Mouse (Mus musculus) forebrain, embryonic 16.5 days (tissue): ENCODE data around the gene Gm21830. TPM values are rescaled to one million over a fixed set of nuclear protein-coding genes. Genes with fewer than 3 reads are reported as not detected.
"Not testable (repeated sequence)": the region's sequence is repeated elsewhere in the genome, so short reads cannot be mapped to it uniquely, and the experiment has no call there.

Experiments used
- ATAC-seq: fragments of 200-750 bp; cut with Nextera tagmentation; 2 replicates; pipeline ENCODE4 v1.8.0; 2017; ENCODE audit warnings: mild to moderate bottlenecking, moderate library complexity
- H3K27ac ChIP-seq: fragments of 300-500 bp; sonication (generic); 2 replicates; pipeline ENCODE4 v1.5.1; 2014; ENCODE audit warnings: low read length, control low read depth
- H3K27me3 ChIP-seq: fragments of 300-500 bp; sonication (generic); replicated peaks from 2 replicates; pipeline ENCODE4 v1.6.1; 2014; ENCODE audit warnings: low read length; ENCODE audit not compliant: control insufficient read depth, insufficient read depth
- H3K36me3 ChIP-seq: fragments of 300-500 bp; sonication (generic); 2 replicates; pipeline ENCODE4 v1.6.1; 2014; ENCODE audit not compliant: control insufficient read depth, insufficient read depth
- H3K4me1 ChIP-seq: fragments of 300-500 bp; sonication (generic); replicated peaks from 2 replicates; pipeline ENCODE4 v1.6.1; 2014; ENCODE audit warnings: low read length; ENCODE audit not compliant: control insufficient read depth, insufficient read depth
- H3K4me2 ChIP-seq: fragments of 300-500 bp; sonication (generic); 2 replicates; pipeline ENCODE4 v1.6.1; 2014; ENCODE audit warnings: mild to moderate bottlenecking, low read length, control low read depth
- H3K4me3 ChIP-seq: fragments of 300-500 bp; sonication (generic); replicated peaks from 2 replicates; pipeline ENCODE4 v1.5.1; 2014; ENCODE audit warnings: mild to moderate bottlenecking, low read length, control low read depth
- H3K9ac ChIP-seq: fragments of 300-500 bp; sonication (generic); replicated peaks from 2 replicates; pipeline ENCODE4 v1.6.1; 2014; ENCODE audit warnings: low read depth, low read length, control low read depth
- H3K9me3 ChIP-seq: fragments of 300-500 bp; sonication (generic); 2 replicates; pipeline ENCODE4 v1.6.1; 2016; ENCODE audit warnings: low read length; ENCODE audit not compliant: control insufficient read depth
- WGBS: fragments of 180-500 bp; shearing (Covaris S2); extraction: QIAGEN DNeasy Blood & Tissue Kit; methylation state at CpG from one replicate; pipeline ENCODE4 v1.1.7; 2014; 5-methylcytosine and 5-hydroxymethylcytosine counted together
- polyA plus RNA-seq: library from polyadenylated mRNA; unstranded; fragments of >200 nt; fragmentation: Nextera tagmentation; extraction: Ambion mirVana; gene quantifications from 2 replicates; pipeline ENCODE4 v1.2.1, GENCODE M21; 2015

Gm21830 gene
- polyA plus RNA-seq, 1 experiment from 2014 or later = not detected

- H3K36me3 ChIP-seq = no peaks in the 10 kb centered on the region
- no peak overlapping the region for H3K4me2 ChIP-seq
- H3K9ac ChIP-seq = no peak overlapping the region
- no peak for ATAC-seq
- H3K9me3 ChIP-seq = no peaks in the 10 kb centered on the region
- no peaks in the 10 kb centered on the region for H3K4me1 ChIP-seq
- no peak overlapping the region for H3K27ac ChIP-seq
- H3K27me3 ChIP-seq = no peaks in the 10 kb centered on the region
- WGBS = 86% methylated on average over 3 of the region's 3 CpGs
- no peak overlapping the region for H3K4me3 ChIP-seq
Observed at GRCm38 (mm10) chr2:67460857-67461256, 47.3 kb downstream of the Gm21830 start.

GRCm38 (mm10) chr2:67467036-67467435 is 53.5 kb downstream of the Gm21830 start:
- H3K27me3 ChIP-seq = no peaks in the 10 kb centered on the region
- H3K4me2 ChIP-seq = no peak overlapping the region
- no peak overlapping the region for H3K4me3 ChIP-seq
- no peaks in the 10 kb centered on the region for H3K36me3 ChIP-seq
- H3K9me3 ChIP-seq = no peaks in the 10 kb centered on the region
- H3K4me1 ChIP-seq = no peaks in the 10 kb centered on the region
- H3K9ac ChIP-seq = no peak overlapping the region
- ATAC-seq = no peak
- WGBS = 89% methylated on average over 7 of the region's 7 CpGs
- no peak overlapping the region for H3K27ac ChIP-seq

GRCm38 (mm10) chr2:67470030-67470429 is 56.5 kb downstream of the Gm21830 start:
- not testable (repeated sequence) for H3K9me3 ChIP-seq, H3K4me2 ChIP-seq, H3K27ac ChIP-seq, H3K27me3 ChIP-seq, H3K4me1 ChIP-seq, ATAC-seq, H3K36me3 ChIP-seq, H3K4me3 ChIP-seq, H3K9ac ChIP-seq
- WGBS = 87% methylated on average over 5 of the region's 5 CpGs

- Histone ChIP-seq H3K4me1 (no peaks in the 10 kb centered on the region), H3K36me3 (no peaks in the 10 kb centered on the region), H3K4me2 (no peak overlapping the region), H3K9me3 (no peaks in the 10 kb centered on the region), H3K27ac (no peak overlapping the region), H3K9ac (no peak overlapping the region), H3K4me3 (no peak overlapping the region), H3K27me3 (no peaks in the 10 kb centered on the region)
- WGBS = 19% methylated on average over 6 of the region's 6 CpGs
- ATAC-seq = no peak; the same call in 1 of the 2 replicates
Observed at GRCm38 (mm10) chr2:67477753-67478152, 64.2 kb downstream of the Gm21830 start.

GRCm38 (mm10) chr2:67481051-67481450 is 67.5 kb downstream of the Gm21830 start:
- no peak for ATAC-seq
- 77% methylated on average over 3 of the region's 3 CpGs for WGBS

More at GRCm38 (mm10) chr2:67481051-67481450, 67.5 kb downstream of the Gm21830 start:
- Histone ChIP-seq H3K4me1 (no peaks in the 10 kb centered on the region), H3K27me3 (no peaks in the 10 kb centered on the region), H3K4me3 (no peak overlapping the region), H3K9ac (no peak overlapping the region), H3K36me3 (no peaks in the 10 kb centered on the region), H3K9me3 (no peaks in the 10 kb centered on the region), H3K27ac (no peak overlapping the region), H3K4me2 (no peak overlapping the region)

Other genes with a start within 250 kb of the Gm21830 start
- gene Gm26727, start 19.5 kb downstream of the Gm21830 start, polyA plus RNA-seq = not detected in 2 replicates
- 0.02 TPM in 1 of 2 replicates, not detected in the other for gene Xirp2, start 32.3 kb downstream of the Gm21830 start, polyA plus RNA-seq
- 57.4 and 60.2 TPM in 2 replicates for gene B3galt1, start 152.1 kb downstream of the Gm21830 start, polyA plus RNA-seq